Mouse (Mus musculus) ES-CJ7 (cell line): ENCODE results near the gene Ngef.

Experiments
- DNase-seq: peaks from one replicate; pipeline ENCODE4 v3.0.0; 2011; ENCODE audit warnings: low read depth, low spot score

The Ngef gene

GRCm38 (mm10) chr1:87565760-87566159 is 7.9 kb downstream of the Ngef start:
- no peak for DNase-seq

- DNase-seq = no peak
Observed at GRCm38 (mm10) chr1:87562967-87563366, 10.7 kb downstream of the Ngef start.

GRCm38 (mm10) chr1:87553586-87553985 is 20.1 kb downstream of the Ngef start:
- no peak for DNase-seq

- no peak for DNase-seq
Observed at GRCm38 (mm10) chr1:87551008-87551407, 22.7 kb downstream of the Ngef start.

GRCm38 (mm10) chr1:87541614-87542013 is 32.1 kb downstream of the Ngef start:
- peak; percentile 93 for DNase-seq

GRCm38 (mm10) chr1:87537008-87537407 is 36.7 kb downstream of the Ngef start:
- DNase-seq = no peak

GRCm38 (mm10) chr1:87534118-87534517 is 39.6 kb downstream of the Ngef start:
- no peak for DNase-seq

- DNase-seq = no peak
Observed at GRCm38 (mm10) chr1:87532346-87532745, 41.3 kb downstream of the Ngef start.

GRCm38 (mm10) chr1:87527191-87527590 is 46.5 kb downstream of the Ngef start:
- no peak for DNase-seq

- DNase-seq = peak; percentile 51
Observed at GRCm38 (mm10) chr1:87525041-87525440, 48.6 kb downstream of the Ngef start.

GRCm38 (mm10) chr1:87521523-87521922 is 52.1 kb downstream of the Ngef start:
- no peak for DNase-seq

GRCm38 (mm10) chr1:87520467-87520866 is 53.2 kb downstream of the Ngef start:
- DNase-seq = no peak

- DNase-seq = peak; percentile 37
Observed at GRCm38 (mm10) chr1:87510845-87511244, 62.8 kb downstream of the Ngef start.

- peak; percentile 31 for DNase-seq
Observed at GRCm38 (mm10) chr1:87510166-87510691, 63.4 kb downstream of the Ngef start.

- no peak for DNase-seq
Observed at GRCm38 (mm10) chr1:87509561-87510165, 64.0 kb downstream of the Ngef start, which contains the start of gene Neu2. Gene Neu2 (plus strand): TSS chr1:87509889.

GRCm38 (mm10) chr1:87508591-87509560 is 64.8 kb downstream of the Ngef start:
- no peak for DNase-seq

- no peak for DNase-seq
Observed at GRCm38 (mm10) chr1:87507857-87508256, 65.8 kb downstream of the Ngef start.

- DNase-seq = no peak
Observed at GRCm38 (mm10) chr1:87505524-87505923, 68.1 kb downstream of the Ngef start.

- DNase-seq = no peak
Observed at GRCm38 (mm10) chr1:87493542-87493941, 80.1 kb downstream of the Ngef start.

GRCm38 (mm10) chr1:87492285-87492684 is 81.4 kb downstream of the Ngef start:
- no peak for DNase-seq

- no peak for DNase-seq
Observed at GRCm38 (mm10) chr1:87486386-87486785, 87.3 kb downstream of the Ngef start.

- no peak for DNase-seq
Observed at GRCm38 (mm10) chr1:87482546-87482945, 91.1 kb downstream of the Ngef start.
